Mouse (Mus musculus): ENCODE results near the gene Dock2. TPM values are rescaled to one million over a fixed set of nuclear protein-coding genes. Genes with fewer than 3 reads are reported as not detected.

The Dock2 gene
- polyA plus RNA-seq, 1 experiment from 2014 or later = 3.0 TPM

DNA sequence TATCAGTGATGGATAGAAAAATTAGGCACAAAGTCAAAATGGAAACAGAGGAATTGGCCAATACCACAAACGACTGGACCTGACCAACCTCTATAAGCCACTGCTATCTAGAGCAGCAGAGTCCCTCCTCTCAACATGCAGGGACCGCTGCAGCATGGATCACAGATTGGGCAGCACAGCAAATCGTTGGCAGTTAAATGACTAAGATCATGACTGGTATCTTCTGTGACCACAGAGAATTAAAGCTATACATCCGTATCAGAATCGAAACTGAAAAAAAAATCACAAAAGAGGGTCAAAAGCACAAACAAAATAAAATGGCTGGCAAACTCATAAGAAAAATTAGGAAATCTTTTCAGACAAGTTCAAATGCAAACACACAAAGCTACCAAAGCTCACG lies 21.6 kb downstream of the Dock2 start:
- Histone ChIP-seq H3K27me3 (ENCODE audit: control insufficient read depth, insufficient read depth, low read length) (no peaks in the 10 kb centered on the region), H3K27ac (ENCODE audit: low read length) (no peak overlapping the region), H3K36me3 (ENCODE audit: control insufficient read depth, insufficient read depth, low read length) (no peaks in the 10 kb centered on the region), H3K4me2 (replicated peaks; ENCODE audit: low read depth, low read length) (no peak overlapping the region), H3K9ac (replicated peaks; ENCODE audit: low read depth, low read length) (no peak overlapping the region), H3K9me3 (ENCODE audit: control insufficient read depth, low read depth, low read length) (no peaks in the 10 kb centered on the region), H3K4me1 (ENCODE audit: control insufficient read depth, insufficient read depth, low read length) (no peaks in the 10 kb centered on the region), H3K4me3 (ENCODE audit: low read depth, low read length) (no peak overlapping the region)
- ATAC-seq (ENCODE audit: insufficient number of reproducible peaks, insufficient read depth, low FRiP score, low read depth) = no peak
- 86% methylated on average over 6 of the region's 6 CpGs for WGBS

DNA sequence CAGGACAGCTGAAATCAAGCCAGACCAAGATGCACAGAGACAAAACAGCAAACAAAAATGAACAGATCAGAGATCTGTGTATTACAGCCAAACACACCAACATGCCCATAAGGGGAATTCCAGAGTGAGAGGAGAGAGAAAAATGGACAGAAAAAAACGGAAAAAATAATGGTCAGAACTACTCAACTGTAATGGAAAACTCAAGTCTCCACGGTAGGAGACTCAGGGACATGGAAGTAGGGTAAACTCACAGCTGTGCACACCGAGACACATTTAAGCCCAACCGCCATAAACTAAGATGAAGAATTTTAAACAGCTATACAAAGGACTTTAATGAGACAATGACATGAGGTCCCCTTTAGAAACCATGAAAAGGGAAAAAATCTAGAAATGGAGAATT lies 24.1 kb downstream of the Dock2 start:
- no peak overlapping the region for H3K27ac ChIP-seq (ENCODE audit: low read length)
- no peaks in the 10 kb centered on the region for H3K4me1 ChIP-seq (ENCODE audit: control insufficient read depth, insufficient read depth, low read length)
- no peak overlapping the region for H3K4me2 ChIP-seq (replicated peaks; ENCODE audit: low read depth, low read length)
- H3K4me3 ChIP-seq (ENCODE audit: low read depth, low read length) = no peak overlapping the region
- WGBS = 69% methylated on average over 4 of the region's 4 CpGs
- no peak for ATAC-seq (ENCODE audit: insufficient number of reproducible peaks, insufficient read depth, low FRiP score, low read depth)
- H3K9ac ChIP-seq (replicated peaks; ENCODE audit: low read depth, low read length) = no peak overlapping the region
- H3K27me3 ChIP-seq (ENCODE audit: control insufficient read depth, insufficient read depth, low read length) = no peaks in the 10 kb centered on the region
- no peaks in the 10 kb centered on the region for H3K36me3 ChIP-seq (ENCODE audit: control insufficient read depth, insufficient read depth, low read length)
- no peaks in the 10 kb centered on the region for H3K9me3 ChIP-seq (ENCODE audit: control insufficient read depth, low read depth, low read length)

DNA sequence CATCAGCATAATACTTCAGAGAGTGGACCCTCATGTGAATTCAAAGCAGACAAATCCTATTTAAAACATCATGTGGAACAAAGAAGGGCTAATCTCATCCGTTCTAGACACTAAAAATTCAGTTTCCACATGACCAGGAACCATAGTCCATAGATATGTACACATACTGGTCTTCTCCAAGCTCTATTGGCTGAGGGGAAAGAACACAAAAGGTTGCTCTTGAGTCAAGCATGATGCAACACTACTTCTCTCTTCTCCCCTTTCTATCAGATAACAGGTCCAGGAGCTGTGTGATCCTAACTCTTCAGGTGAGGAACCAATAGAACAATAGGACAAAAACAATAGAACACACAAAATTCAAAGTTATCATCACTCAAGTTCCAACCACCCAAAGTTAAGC lies 42.6 kb downstream of the Dock2 start:
- 72% methylated on average over 1 of the region's 1 CpGs for WGBS
- no peak for ATAC-seq (ENCODE audit: insufficient number of reproducible peaks, insufficient read depth, low FRiP score, low read depth)

DNA sequence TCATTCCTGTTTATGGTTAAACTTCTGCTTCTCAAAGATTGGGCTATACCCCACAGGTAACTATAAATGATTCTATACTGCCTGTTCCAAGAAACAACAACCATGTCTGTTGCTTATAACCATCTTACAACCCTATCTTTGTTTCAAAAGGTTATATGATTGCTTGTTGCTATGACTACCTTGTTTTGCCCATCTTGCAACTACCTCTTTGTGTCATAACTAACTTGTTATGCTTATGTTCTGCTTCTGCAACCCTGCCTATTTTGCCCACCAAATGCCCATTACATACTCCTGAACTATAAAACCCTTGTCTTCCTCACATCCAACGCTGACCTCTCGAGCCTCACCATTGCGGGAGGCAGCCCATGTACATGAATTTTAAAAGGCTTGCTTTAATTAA lies 43.9 kb downstream of the Dock2 start:
- Histone ChIP-seq H3K27ac (ENCODE audit: low read length) (no peak overlapping the region), H3K4me3 (ENCODE audit: low read depth, low read length) (no peak overlapping the region), H3K4me2 (replicated peaks; ENCODE audit: low read depth, low read length) (no peak overlapping the region), H3K36me3 (ENCODE audit: control insufficient read depth, insufficient read depth, low read length) (no peaks in the 10 kb centered on the region), H3K4me1 (ENCODE audit: control insufficient read depth, insufficient read depth, low read length) (no peaks in the 10 kb centered on the region), H3K27me3 (ENCODE audit: control insufficient read depth, insufficient read depth, low read length) (no peaks in the 10 kb centered on the region), H3K9me3 (ENCODE audit: control insufficient read depth, low read depth, low read length) (no peaks in the 10 kb centered on the region), H3K9ac (replicated peaks; ENCODE audit: low read depth, low read length) (no peak overlapping the region)
- WGBS = 93% methylated on average over 3 of the region's 3 CpGs
- ATAC-seq (ENCODE audit: insufficient number of reproducible peaks, insufficient read depth, low FRiP score, low read depth) = no peak

More for the DNA sequence above, 42.6 kb downstream of the Dock2 start:
- H3K36me3 ChIP-seq (ENCODE audit: control insufficient read depth, insufficient read depth, low read length) = no peaks in the 10 kb centered on the region
- no peaks in the 10 kb centered on the region for H3K9me3 ChIP-seq (ENCODE audit: control insufficient read depth, low read depth, low read length)
- no peak overlapping the region for H3K4me2 ChIP-seq (replicated peaks; ENCODE audit: low read depth, low read length)
- no peak overlapping the region for H3K9ac ChIP-seq (replicated peaks; ENCODE audit: low read depth, low read length)
- H3K4me1 ChIP-seq (ENCODE audit: control insufficient read depth, insufficient read depth, low read length) = no peaks in the 10 kb centered on the region
- H3K4me3 ChIP-seq (ENCODE audit: low read depth, low read length) = no peak overlapping the region
- H3K27me3 ChIP-seq (ENCODE audit: control insufficient read depth, insufficient read depth, low read length) = no peaks in the 10 kb centered on the region
- no peak overlapping the region for H3K27ac ChIP-seq (ENCODE audit: low read length)

DNA sequence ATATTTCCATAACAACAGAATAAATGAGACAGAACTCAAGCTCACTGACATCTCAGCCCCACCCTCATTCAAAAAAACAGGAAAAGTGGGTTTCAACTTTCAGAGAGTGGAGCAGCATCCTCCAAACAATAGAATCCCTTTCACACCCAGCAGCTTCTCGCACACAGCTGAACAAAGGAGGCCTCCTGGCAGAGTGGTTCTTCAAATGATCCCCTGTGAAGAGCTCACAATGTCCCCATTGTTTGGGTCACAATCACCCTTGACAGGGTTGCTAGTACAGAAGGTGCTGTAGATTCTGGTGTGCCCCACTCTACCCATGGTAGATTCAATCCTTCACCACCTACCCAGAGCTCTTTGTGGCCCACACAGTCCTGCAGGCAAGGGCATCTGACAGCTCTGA lies 44.7 kb downstream of the Dock2 start:
- H3K4me1 ChIP-seq (ENCODE audit: control insufficient read depth, insufficient read depth, low read length) = no peaks in the 10 kb centered on the region
- WGBS = 38% methylated on average over 1 of the region's 1 CpGs
- no peak overlapping the region for H3K4me3 ChIP-seq (ENCODE audit: low read depth, low read length)
- no peaks in the 10 kb centered on the region for H3K27me3 ChIP-seq (ENCODE audit: control insufficient read depth, insufficient read depth, low read length)
- no peak for ATAC-seq (ENCODE audit: insufficient number of reproducible peaks, insufficient read depth, low FRiP score, low read depth)
- H3K9me3 ChIP-seq (ENCODE audit: control insufficient read depth, low read depth, low read length) = no peaks in the 10 kb centered on the region
- no peak overlapping the region for H3K27ac ChIP-seq (ENCODE audit: low read length)
- no peaks in the 10 kb centered on the region for H3K36me3 ChIP-seq (ENCODE audit: control insufficient read depth, insufficient read depth, low read length)
- H3K4me2 ChIP-seq (replicated peaks; ENCODE audit: low read depth, low read length) = no peak overlapping the region
- H3K9ac ChIP-seq (replicated peaks; ENCODE audit: low read depth, low read length) = no peak overlapping the region

DNA sequence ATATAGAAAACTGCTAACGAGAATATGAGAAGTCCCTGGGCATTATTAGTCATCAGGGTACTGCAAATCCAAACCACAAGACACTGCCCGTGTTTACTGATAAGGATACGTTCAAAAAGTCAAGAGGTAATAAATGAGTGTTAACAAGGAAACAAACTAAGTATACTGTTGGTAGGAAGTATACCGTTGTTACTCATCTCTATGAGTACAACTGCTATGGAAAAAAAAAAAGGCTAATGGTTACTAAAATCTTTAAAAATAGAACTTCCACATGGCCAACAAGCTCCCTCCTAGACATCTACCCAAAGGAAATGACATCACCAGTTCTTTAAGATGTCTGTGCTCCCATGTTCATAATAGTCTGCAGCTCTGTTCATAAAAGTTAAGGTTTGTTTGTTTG lies 46.5 kb downstream of the Dock2 start:
- no peak overlapping the region for H3K4me3 ChIP-seq (ENCODE audit: low read depth, low read length)
- no peaks in the 10 kb centered on the region for H3K4me1 ChIP-seq (ENCODE audit: control insufficient read depth, insufficient read depth, low read length)
- H3K9me3 ChIP-seq (ENCODE audit: control insufficient read depth, low read depth, low read length) = no peaks in the 10 kb centered on the region
- H3K4me2 ChIP-seq (replicated peaks; ENCODE audit: low read depth, low read length) = no peak overlapping the region
- no peaks in the 10 kb centered on the region for H3K27me3 ChIP-seq (ENCODE audit: control insufficient read depth, insufficient read depth, low read length)
- no peaks in the 10 kb centered on the region for H3K36me3 ChIP-seq (ENCODE audit: control insufficient read depth, insufficient read depth, low read length)
- no peak for ATAC-seq (ENCODE audit: insufficient number of reproducible peaks, insufficient read depth, low FRiP score, low read depth)
- WGBS = 78% methylated on average over 4 of the region's 4 CpGs
- H3K9ac ChIP-seq (replicated peaks; ENCODE audit: low read depth, low read length) = no peak overlapping the region
- no peak overlapping the region for H3K27ac ChIP-seq (ENCODE audit: low read length)

DNA sequence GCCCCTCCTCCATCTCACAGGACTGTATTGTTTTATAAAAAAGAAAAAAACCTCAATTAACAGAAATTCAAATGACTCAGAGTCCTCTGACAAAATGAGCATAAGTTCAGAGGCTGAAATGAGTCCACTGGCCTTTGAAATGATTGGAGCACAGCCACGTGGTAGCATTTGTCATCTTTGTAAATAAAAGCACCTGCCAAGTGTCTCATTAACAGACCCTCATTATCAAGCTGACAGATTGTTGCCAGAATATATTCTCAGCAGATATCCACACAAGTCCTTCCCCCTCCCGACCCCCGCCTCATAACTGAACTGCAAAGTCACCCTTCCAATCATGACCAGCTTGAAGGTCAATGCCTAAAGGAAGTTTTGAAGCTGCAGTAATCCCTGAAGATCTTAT lies 49.7 kb downstream of the Dock2 start:
- WGBS = 58% methylated on average over 3 of the region's 3 CpGs
- Histone ChIP-seq H3K36me3 (ENCODE audit: control insufficient read depth, insufficient read depth, low read length) (no peaks in the 10 kb centered on the region), H3K27me3 (ENCODE audit: control insufficient read depth, insufficient read depth, low read length) (no peaks in the 10 kb centered on the region), H3K4me2 (replicated peaks; ENCODE audit: low read depth, low read length) (no peak overlapping the region), H3K9ac (replicated peaks; ENCODE audit: low read depth, low read length) (no peak overlapping the region), H3K4me3 (ENCODE audit: low read depth, low read length) (no peak overlapping the region), H3K9me3 (ENCODE audit: control insufficient read depth, low read depth, low read length) (no peaks in the 10 kb centered on the region), H3K4me1 (ENCODE audit: control insufficient read depth, insufficient read depth, low read length) (no peaks in the 10 kb centered on the region), H3K27ac (ENCODE audit: low read length) (no peak overlapping the region)
- ATAC-seq (ENCODE audit: insufficient number of reproducible peaks, insufficient read depth, low FRiP score, low read depth) = no peak

DNA sequence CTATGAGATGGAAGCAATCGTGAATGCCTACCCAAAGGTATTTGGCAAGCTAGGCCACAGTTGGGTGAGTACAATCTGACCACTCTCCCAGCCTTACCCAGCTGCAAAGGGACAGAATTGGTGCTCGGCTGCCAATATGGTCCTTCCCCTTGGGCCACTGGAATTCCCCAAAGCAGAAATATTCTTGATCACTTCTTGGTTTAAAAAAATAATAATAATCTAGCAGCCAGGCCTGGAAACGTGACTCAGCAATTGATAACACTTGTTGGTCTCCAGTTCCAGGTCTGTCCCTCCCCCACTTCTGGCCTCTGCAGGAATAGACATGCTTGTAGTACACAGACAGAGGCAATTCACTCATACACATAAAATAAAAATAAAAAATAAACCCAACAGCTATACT lies 56.2 kb downstream of the Dock2 start:
- H3K4me3 ChIP-seq (ENCODE audit: low read depth, low read length) = no peak overlapping the region
- no peak for ATAC-seq (ENCODE audit: insufficient number of reproducible peaks, insufficient read depth, low FRiP score, low read depth)
- WGBS = 70% methylated on average over 3 of the region's 3 CpGs
- no peaks in the 10 kb centered on the region for H3K9me3 ChIP-seq (ENCODE audit: control insufficient read depth, low read depth, low read length)
- H3K4me2 ChIP-seq (replicated peaks; ENCODE audit: low read depth, low read length) = no peak overlapping the region
- H3K27me3 ChIP-seq (ENCODE audit: control insufficient read depth, insufficient read depth, low read length) = no peaks in the 10 kb centered on the region
- no peaks in the 10 kb centered on the region for H3K36me3 ChIP-seq (ENCODE audit: control insufficient read depth, insufficient read depth, low read length)
- H3K27ac ChIP-seq (ENCODE audit: low read length) = no peak overlapping the region
- H3K4me1 ChIP-seq (ENCODE audit: control insufficient read depth, insufficient read depth, low read length) = no peaks in the 10 kb centered on the region
- no peak overlapping the region for H3K9ac ChIP-seq (replicated peaks; ENCODE audit: low read depth, low read length)

DNA sequence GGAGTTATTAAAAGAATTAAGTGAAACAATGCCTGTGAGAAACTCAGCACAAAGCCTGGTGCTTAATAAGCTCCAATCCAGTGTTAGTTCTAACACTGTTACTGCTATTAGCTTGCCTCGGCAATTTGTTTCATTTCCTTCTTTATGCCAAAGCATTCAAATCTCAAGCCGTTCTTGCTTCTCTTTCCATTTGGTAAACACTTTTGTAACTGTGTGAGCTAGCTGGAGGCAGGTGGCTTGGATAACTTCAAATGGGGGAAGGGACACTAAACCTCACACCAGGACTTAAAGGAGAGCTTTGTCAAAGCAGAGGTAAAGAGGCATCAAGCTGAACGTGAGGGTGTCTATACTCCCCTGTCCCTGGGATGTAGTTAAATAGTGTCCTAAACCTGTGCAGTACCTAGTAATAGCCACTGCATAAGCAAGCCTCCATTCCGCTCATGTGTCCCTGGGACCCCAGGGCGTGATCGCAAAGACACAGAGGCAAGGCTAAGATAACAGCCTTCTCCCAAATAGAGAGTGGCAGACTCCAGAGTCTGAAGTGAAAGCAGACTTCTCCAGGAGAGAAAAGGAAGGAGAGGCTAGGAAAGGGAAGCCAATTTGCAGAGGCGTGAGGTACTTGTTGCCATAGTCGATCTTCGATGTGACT lies 56.9 kb downstream of the Dock2 start:
- Histone ChIP-seq H3K4me2 (replicated peaks; ENCODE audit: low read depth, low read length) (no peak overlapping the region), H3K4me3 (ENCODE audit: low read depth, low read length) (no peak overlapping the region), H3K9ac (replicated peaks; ENCODE audit: low read depth, low read length) (no peak overlapping the region), H3K9me3 (ENCODE audit: control insufficient read depth, low read depth, low read length) (no peaks in the 10 kb centered on the region), H3K36me3 (ENCODE audit: control insufficient read depth, insufficient read depth, low read length) (no peaks in the 10 kb centered on the region), H3K4me1 (ENCODE audit: control insufficient read depth, insufficient read depth, low read length) (no peaks in the 10 kb centered on the region), H3K27me3 (ENCODE audit: control insufficient read depth, insufficient read depth, low read length) (no peaks in the 10 kb centered on the region), H3K27ac (ENCODE audit: low read length) (no peak overlapping the region)
- no peak for ATAC-seq (ENCODE audit: insufficient number of reproducible peaks, insufficient read depth, low FRiP score, low read depth)
- WGBS = 80% methylated on average over 9 of the region's 9 CpGs

Data from stomach, embryonic 14.5 days (tissue).